Mouse (Mus musculus): ENCODE results near the gene Cyth1.

- TF ChIP-seq TAL1 (IDR thresholded peaks at IDR 0.05; ENCODE audit: low read length) (no peak), GATA1 (IDR thresholded peaks at IDR 0.05; ENCODE audit: low read length) (no peak)
Observed at GRCm38 (mm10) chr11:118088896-118089295, 159.5 kb downstream of the Cyth1 start.

Measured in erythroblast, embryonic 14.5 days (primary cell).